Mouse (Mus musculus) lung, postnatal 4 days (tissue): Measurements from ENCODE around the gene Mutyh.
"Not testable (repeated sequence)": the region's sequence is repeated elsewhere in the genome, so short reads cannot be mapped to it uniquely, and the experiment has no call there.

Experiments used
- DNase-seq, 2 experiments: peaks; one replicate each; pipeline ENCODE4 v3.0.0; 2021

The Mutyh gene

GRCm38 (mm10) chr4:116820902-116821693, 13.6 kb downstream of the Mutyh start:
- peak; percentile 75 to 77 for DNase-seq

GRCm38 (mm10) chr4:116821694-116822016, 14.1 kb downstream of the Mutyh start, which contains the start of gene Hpdl:
Gene Hpdl, minus strand, starts transcription at chr4:116821707.
- no peak for DNase-seq

GRCm38 (mm10) chr4:116824541-116825004, 17.1 kb downstream of the Mutyh start:
- DNase-seq = peak; percentile 74 to 75

GRCm38 (mm10) chr4:116827819-116828218, 20.3 kb downstream of the Mutyh start:
- DNase-seq = peak in 1 of 2 experiments; percentile 58

- DNase-seq = peak; percentile 41 to 60
Measured at GRCm38 (mm10) chr4:116829364-116830069, 22.0 kb downstream of the Mutyh start.

GRCm38 (mm10) chr4:116830070-116830368, 22.5 kb downstream of the Mutyh start:
- DNase-seq = no peak

- no peak for DNase-seq
Measured at GRCm38 (mm10) chr4:116838999-116839398, 31.5 kb downstream of the Mutyh start.

- DNase-seq = not testable (repeated sequence)
Measured at GRCm38 (mm10) chr4:116840096-116840495, 32.6 kb downstream of the Mutyh start.

- DNase-seq = no peak
Measured at GRCm38 (mm10) chr4:116840841-116841240, 33.3 kb downstream of the Mutyh start.

- DNase-seq = no peak
Measured at GRCm38 (mm10) chr4:116844324-116844723, 36.8 kb downstream of the Mutyh start.

- no peak for DNase-seq
Measured at GRCm38 (mm10) chr4:116849901-116850300, 42.4 kb downstream of the Mutyh start.

GRCm38 (mm10) chr4:116854286-116854685, 46.8 kb downstream of the Mutyh start:
- DNase-seq = no peak

GRCm38 (mm10) chr4:116857203-116857602, 49.7 kb downstream of the Mutyh start:
- DNase-seq = no peak

- DNase-seq = no peak
Measured at GRCm38 (mm10) chr4:116859711-116860110, 52.2 kb downstream of the Mutyh start.

- no peak for DNase-seq
Measured at GRCm38 (mm10) chr4:116862023-116862422, 54.5 kb downstream of the Mutyh start.
